Mouse (Mus musculus): ENCODE results near the gene Gmnn.

DNA sequence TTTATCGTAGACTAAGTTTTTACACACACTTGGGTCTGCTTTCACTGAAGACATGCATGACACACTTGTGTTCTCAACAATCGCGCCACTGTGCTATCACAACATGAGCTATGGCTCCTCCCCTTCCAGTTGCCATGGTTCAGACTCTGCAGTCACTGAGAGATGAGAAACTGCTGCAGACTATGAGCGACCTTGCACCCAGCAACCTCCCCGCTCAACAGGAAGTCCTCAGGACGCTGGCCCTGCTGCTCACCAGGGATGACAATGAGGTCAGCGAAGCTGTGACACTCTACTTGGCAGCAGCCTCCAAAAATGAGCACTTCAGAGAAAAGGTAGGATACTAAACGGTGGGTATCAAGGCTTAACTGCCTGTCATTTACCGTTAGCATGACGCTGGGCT, 40.2 kb downstream of the Gmnn start:
- TF ChIP-seq CTCF (conservative IDR thresholded peaks at IDR 0.05; ENCODE audit: low read length) (no peak), NANOG (IDR thresholded peaks at IDR 0.05; ENCODE audit: borderline replicate concordance, low read length) (no peak), POU5F1 (IDR thresholded peaks at IDR 0.05; ENCODE audit: borderline replicate concordance, low read length) (no peak)

All from E14TG2a.4 (cell line).